Mouse (Mus musculus): ENCODE data around the gene Hoxc13. TPM values are rescaled to one million over a fixed set of nuclear protein-coding genes. Genes with fewer than 3 reads are reported as not detected.
A peak's percentile ranks its signal among the peaks of the same experiment; 100 is the strongest.

Hoxc13 gene
- polyA plus RNA-seq, 1 experiment = 5.8 TPM

DNA sequence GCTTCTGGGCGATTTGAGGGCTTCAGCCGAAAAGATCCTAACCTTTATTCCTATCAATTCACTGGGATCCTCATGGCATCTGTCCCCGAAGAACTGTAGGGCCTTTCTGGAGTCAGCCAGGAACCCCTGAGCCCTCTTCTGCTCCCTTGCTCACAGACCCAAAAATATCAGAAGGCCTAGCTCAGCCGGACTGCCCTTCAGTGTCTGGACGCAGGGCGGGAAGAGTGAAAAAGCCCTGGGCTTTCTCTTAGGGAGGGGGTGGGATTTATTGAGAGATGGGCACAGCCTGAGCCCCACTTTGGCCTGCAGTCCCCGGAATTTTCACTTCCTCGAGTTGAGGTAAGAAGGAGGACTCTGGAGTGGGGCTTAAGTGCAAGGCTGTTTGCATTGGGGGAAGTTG is 42.4 kb downstream of the Hoxc13 start:
- Histone ChIP-seq H3ac (ENCODE audit: control insufficient read depth, insufficient read length) (peak overlapping the region; percentile 11), H3K36me3 (ENCODE audit: control insufficient read depth, insufficient read depth) (no peaks in the 10 kb centered on the region), H3K79me2 (ENCODE audit: control insufficient read depth, insufficient read depth) (peaks cover 95% of the 10 kb centered on the region), H3K4me3 (peak overlapping the region; percentile 85), H3K4me2 (ENCODE audit: low read depth) (peak overlapping the region; percentile 100), H3K27me3 (ENCODE audit: control insufficient read depth, insufficient read depth, insufficient read length) (no peaks in the 10 kb centered on the region)
- TF ChIP-seq POLR2A (IDR thresholded peaks at IDR 0.05; ENCODE audit: insufficient read length, low read depth) (peak; percentile 15), POLR2AphosphoS2 (IDR thresholded peaks at IDR 0.05; ENCODE audit: insufficient read length, low read depth) (no peak), MYOG (IDR thresholded peaks at IDR 0.05; ENCODE audit: control insufficient read depth in 1 of 3, insufficient read depth in 1 of 3, insufficient read length in 2 of 3, low read depth in 2 of 3) (no peak), SRF (IDR thresholded peaks at IDR 0.05; ENCODE audit: control insufficient read depth, insufficient read length, low read depth) (no peak)

DNA sequence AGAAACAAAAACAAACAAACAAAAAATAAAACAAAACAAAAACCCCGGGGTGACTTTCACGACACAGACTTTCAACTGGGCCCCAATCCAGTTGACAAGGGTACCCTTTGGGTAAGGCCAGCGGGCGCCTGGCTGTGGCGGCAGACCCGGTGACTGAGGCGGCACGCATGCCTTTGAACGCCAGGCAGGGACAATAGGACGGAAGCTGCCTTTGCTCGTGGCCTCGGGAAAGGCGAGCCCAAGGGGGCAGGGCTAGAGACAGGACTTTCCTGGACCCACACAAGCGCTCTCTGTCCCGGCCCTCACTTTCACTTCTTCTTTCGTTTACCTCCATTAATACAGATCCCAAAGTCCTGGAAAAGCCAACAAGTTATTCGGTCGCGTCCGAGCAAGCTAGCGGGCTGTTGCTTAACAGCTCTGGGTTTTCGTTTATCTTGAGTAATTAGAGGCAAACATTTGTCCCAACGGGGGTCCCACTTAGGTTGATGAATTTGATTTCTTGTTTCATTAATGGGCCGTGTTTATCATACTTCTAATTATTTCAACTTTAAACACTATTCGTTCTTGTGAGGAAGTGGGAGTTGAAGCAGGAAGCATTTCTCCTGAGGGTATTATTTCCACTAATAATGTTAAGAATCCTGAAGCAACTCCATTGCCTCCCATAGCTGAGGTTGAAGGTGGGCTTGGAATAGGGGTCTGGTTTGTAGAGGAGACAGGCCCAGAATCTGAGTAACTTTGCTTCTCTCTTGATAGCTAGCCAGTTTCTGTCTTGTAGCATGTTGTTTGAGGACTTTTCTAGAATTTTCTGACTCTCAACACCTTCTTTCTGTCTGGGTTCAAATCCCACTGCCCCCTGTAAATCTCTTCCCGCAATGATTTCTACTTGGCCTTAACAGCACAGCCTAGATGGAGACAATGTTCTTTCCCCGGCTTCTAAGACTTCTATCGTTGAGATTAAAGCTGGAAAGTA is 43.1 kb downstream of the Hoxc13 start:
- Histone ChIP-seq H3K36me3 (ENCODE audit: control insufficient read depth, insufficient read depth) (no peaks in the 10 kb centered on the region), H3K4me2 (ENCODE audit: low read depth) (peak overlapping the region; percentile 100), H3K4me3 (peak overlapping the region; percentile 85), H3K27me3 (ENCODE audit: control insufficient read depth, insufficient read depth, insufficient read length) (no peaks in the 10 kb centered on the region), H3ac (ENCODE audit: control insufficient read depth, insufficient read length) (peak overlapping the region; percentile 11), H3K79me2 (ENCODE audit: control insufficient read depth, insufficient read depth) (peaks cover 95% of the 10 kb centered on the region)
- TF ChIP-seq E2F4 (IDR thresholded peaks at IDR 0.05; ENCODE audit: insufficient read depth) (peak; percentile 8), TCF3 (IDR thresholded peaks at IDR 0.05; ENCODE audit: insufficient read length, low read depth) (no peak), POLR2A (IDR thresholded peaks at IDR 0.05; ENCODE audit: insufficient read length, low read depth) (peak; percentile 99), MYOG (IDR thresholded peaks at IDR 0.05; ENCODE audit: control insufficient read depth in 1 of 3, insufficient read depth in 1 of 3, insufficient read length in 2 of 3, low read depth in 2 of 3) (peak in 2 of 3 experiments; percentile 9 to 32), TCF12 (IDR thresholded peaks at IDR 0.05; ENCODE audit: insufficient read depth, poor library complexity, severe bottlenecking) (no peak), REST (IDR thresholded peaks at IDR 0.05; ENCODE audit: insufficient read depth, insufficient read length) (peak; percentile 29), POLR2AphosphoS2 (IDR thresholded peaks at IDR 0.05; ENCODE audit: insufficient read length, low read depth) (peak; percentile 100), USF1 (IDR thresholded peaks at IDR 0.05; ENCODE audit: low read depth) (no peak), CEBPB (IDR thresholded peaks at IDR 0.05; ENCODE audit: insufficient read depth, poor library complexity, severe bottlenecking) (no peak), SRF (IDR thresholded peaks at IDR 0.05; ENCODE audit: control insufficient read depth, insufficient read length, low read depth) (no peak), MYOD1 (IDR thresholded peaks at IDR 0.05; ENCODE audit: control insufficient read depth in 1 of 3, insufficient read length in 2 of 3, low read depth in 2 of 3) (peak in 1 of 3 experiments; percentile 36), MAX (IDR thresholded peaks at IDR 0.05; ENCODE audit: low read depth) (peak; percentile 21)

DNA sequence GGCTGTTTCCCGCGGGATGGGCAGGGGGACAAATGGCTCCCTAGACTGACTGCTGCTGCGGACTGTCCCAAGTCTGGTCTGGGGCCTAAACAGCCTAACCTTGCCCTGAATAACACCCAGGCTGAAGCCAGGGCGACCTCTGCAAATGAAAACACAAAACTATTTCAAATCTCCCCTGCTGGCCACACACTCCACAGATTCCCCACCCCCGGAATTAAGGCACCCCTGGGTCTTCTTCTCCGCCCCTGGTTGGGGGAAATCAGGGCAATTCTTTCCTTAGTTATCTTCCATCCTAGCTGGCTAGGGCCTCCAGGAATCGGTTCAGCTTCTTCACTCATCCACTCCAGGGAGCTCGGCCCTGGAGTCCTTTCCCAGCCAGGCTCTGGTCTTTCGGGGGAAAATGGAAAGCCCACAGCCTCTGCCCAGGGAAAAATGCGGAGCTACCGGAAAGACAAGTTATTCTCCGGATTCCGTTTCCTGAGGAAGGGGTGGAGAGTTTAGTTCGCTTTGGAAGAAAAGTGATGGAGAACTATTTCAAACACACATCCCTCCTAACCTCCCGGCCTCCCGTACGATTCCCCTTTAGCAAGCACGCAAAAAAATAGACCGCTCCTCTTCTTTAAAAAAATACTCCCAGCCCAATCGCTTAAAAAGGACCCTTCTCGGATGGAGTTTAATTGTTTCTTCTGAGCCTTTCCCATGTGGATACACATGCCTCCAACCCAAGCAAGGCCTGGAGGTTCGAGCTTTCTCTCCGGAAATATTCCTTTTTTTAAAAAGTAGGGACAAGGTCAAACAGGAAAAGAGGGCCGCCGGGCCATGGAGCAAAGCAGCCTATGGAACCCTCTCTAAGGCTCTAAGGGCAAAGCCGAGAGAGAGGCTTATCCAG is 44.3 kb downstream of the Hoxc13 start:
- H3K27me3 ChIP-seq (ENCODE audit: control insufficient read depth, insufficient read depth, insufficient read length) = no peaks in the 10 kb centered on the region
- H3K79me2 ChIP-seq (ENCODE audit: control insufficient read depth, insufficient read depth) = peaks cover 95% of the 10 kb centered on the region
- TF ChIP-seq E2F4 (IDR thresholded peaks at IDR 0.05; ENCODE audit: insufficient read depth) (no peak), MAX (IDR thresholded peaks at IDR 0.05; ENCODE audit: low read depth) (no peak), POLR2AphosphoS2 (IDR thresholded peaks at IDR 0.05; ENCODE audit: insufficient read length, low read depth) (peak; percentile 25), TCF12 (IDR thresholded peaks at IDR 0.05; ENCODE audit: insufficient read depth, poor library complexity, severe bottlenecking) (no peak), MYOG (IDR thresholded peaks at IDR 0.05; ENCODE audit: control insufficient read depth in 1 of 3, insufficient read depth in 1 of 3, insufficient read length in 2 of 3, low read depth in 2 of 3) (no peak), USF1 (IDR thresholded peaks at IDR 0.05; ENCODE audit: low read depth) (no peak), CEBPB (IDR thresholded peaks at IDR 0.05; ENCODE audit: insufficient read depth, poor library complexity, severe bottlenecking) (no peak), SRF (IDR thresholded peaks at IDR 0.05; ENCODE audit: control insufficient read depth, insufficient read length, low read depth) (no peak), TCF3 (IDR thresholded peaks at IDR 0.05; ENCODE audit: insufficient read length, low read depth) (no peak), POLR2A (IDR thresholded peaks at IDR 0.05; ENCODE audit: insufficient read length, low read depth) (peak; percentile 65), MYOD1 (IDR thresholded peaks at IDR 0.05; ENCODE audit: control insufficient read depth in 1 of 3, insufficient read length in 2 of 3, low read depth in 2 of 3) (no peak)
- no peaks in the 10 kb centered on the region for H3K36me3 ChIP-seq (ENCODE audit: control insufficient read depth, insufficient read depth)
- peak overlapping the region; percentile 32 for H3ac ChIP-seq (ENCODE audit: control insufficient read depth, insufficient read length)
- H3K4me3 ChIP-seq = peak overlapping the region; percentile 85
- H3K4me2 ChIP-seq (ENCODE audit: low read depth) = peak overlapping the region; percentile 100

DNA sequence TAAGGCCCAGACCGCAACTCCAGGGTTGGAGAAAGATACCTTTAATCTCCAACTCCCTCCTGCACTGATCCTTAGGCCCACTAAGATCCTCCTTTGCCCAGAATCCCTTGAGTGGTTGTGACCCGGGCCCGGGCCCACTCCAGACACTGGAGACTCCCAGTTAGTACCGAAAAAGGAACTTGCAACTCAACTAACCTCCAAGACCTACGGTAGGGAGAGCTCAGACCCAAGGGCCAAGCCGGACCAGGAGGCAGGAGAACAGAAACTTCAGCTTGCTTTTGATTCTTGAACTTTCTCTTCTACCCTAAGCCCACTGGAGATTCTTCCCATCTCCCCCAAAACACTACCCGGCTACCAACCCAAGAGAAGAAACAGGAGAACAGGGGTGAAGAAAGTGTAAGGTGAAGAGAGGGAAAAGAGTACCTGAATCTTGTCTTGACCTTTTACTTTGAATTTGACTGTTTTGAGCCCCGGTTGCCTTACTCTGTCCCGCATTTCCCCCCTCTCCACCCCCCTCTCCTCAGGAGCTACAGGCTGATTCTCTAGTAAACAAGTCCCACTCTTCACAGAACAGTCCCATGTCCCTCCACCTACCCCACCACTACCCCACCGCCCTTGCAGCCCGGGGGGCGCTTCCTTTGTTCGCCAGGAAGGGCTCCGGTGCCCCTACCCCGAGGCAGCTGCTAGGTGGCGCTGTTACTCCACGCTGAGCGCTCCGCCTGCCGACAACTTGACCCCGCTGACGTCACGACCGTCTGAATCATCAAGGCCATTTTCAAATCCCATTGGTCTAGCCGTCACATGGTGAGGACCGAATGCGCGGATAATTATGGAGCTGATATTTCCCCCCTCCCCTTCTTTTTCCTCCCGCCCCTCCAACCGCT is 45.2 kb downstream of the Hoxc13 start:
- peak overlapping the region; percentile 100 for H3K4me2 ChIP-seq (ENCODE audit: low read depth)
- no peak for TF ChIP-seq TCF12 (IDR thresholded peaks at IDR 0.05; ENCODE audit: insufficient read depth, poor library complexity, severe bottlenecking)
- no peak for TF ChIP-seq CEBPB (IDR thresholded peaks at IDR 0.05; ENCODE audit: insufficient read depth, poor library complexity, severe bottlenecking)
- peak; percentile 97 for TF ChIP-seq USF1 (IDR thresholded peaks at IDR 0.05; ENCODE audit: low read depth)
- TF ChIP-seq MYOD1 (IDR thresholded peaks at IDR 0.05; ENCODE audit: control insufficient read depth in 1 of 3, insufficient read length in 2 of 3, low read depth in 2 of 3) = peak in 2 of 3 experiments; percentile 42 to 44
- TF ChIP-seq POLR2AphosphoS2 (IDR thresholded peaks at IDR 0.05; ENCODE audit: insufficient read length, low read depth) = peak; percentile 59
- TF ChIP-seq MAX (IDR thresholded peaks at IDR 0.05; ENCODE audit: low read depth) = no peak
- TF ChIP-seq POLR2A (IDR thresholded peaks at IDR 0.05; ENCODE audit: insufficient read length, low read depth) = peak; percentile 8
- no peak for TF ChIP-seq E2F4 (IDR thresholded peaks at IDR 0.05; ENCODE audit: insufficient read depth)
- peak in 2 of 3 experiments; percentile 24 to 60 for TF ChIP-seq MYOG (IDR thresholded peaks at IDR 0.05; ENCODE audit: control insufficient read depth in 1 of 3, insufficient read depth in 1 of 3, insufficient read length in 2 of 3, low read depth in 2 of 3)
- peak; percentile 43 for TF ChIP-seq SRF (IDR thresholded peaks at IDR 0.05; ENCODE audit: control insufficient read depth, insufficient read length, low read depth)
- TF ChIP-seq REST (IDR thresholded peaks at IDR 0.05; ENCODE audit: insufficient read depth, insufficient read length) = no peak
- no peak for TF ChIP-seq TCF3 (IDR thresholded peaks at IDR 0.05; ENCODE audit: insufficient read length, low read depth)
- no peaks in the 10 kb centered on the region for H3K36me3 ChIP-seq (ENCODE audit: control insufficient read depth, insufficient read depth)
- peak overlapping the region; percentile 85 for H3K4me3 ChIP-seq
- H3K79me2 ChIP-seq (ENCODE audit: control insufficient read depth, insufficient read depth) = peaks cover 96% of the 10 kb centered on the region
- H3K27me3 ChIP-seq (ENCODE audit: control insufficient read depth, insufficient read depth, insufficient read length) = no peaks in the 10 kb centered on the region
- peak overlapping the region; percentile 32 for H3ac ChIP-seq (ENCODE audit: control insufficient read depth, insufficient read length)
